Mouse (Mus musculus) stomach, postnatal 0 days (tissue): ENCODE measurements at regions not wholly inside any gene's neighbourhood (a gene's known extent, or its start where the extent isn't known, plus 50 kb on each side); places are given as distances from the start of the nearest gene placed in this dataset.

Source experiments
- ATAC-seq: fragments of 200-750 bp; cut with Nextera tagmentation; 2 replicates; pipeline ENCODE4 v1.8.0; 2017; ENCODE audit not compliant: low FRiP score, low TSS enrichment
- DNase-seq: peaks from one replicate; pipeline ENCODE4 v3.0.0-alpha.2; 2016; ENCODE audit warnings: low spot score
- H3K27ac ChIP-seq: fragments of 300-500 bp; sonication (generic); replicated peaks from 2 replicates; pipeline ENCODE4 v1.5.1; 2014; ENCODE audit warnings: mild to moderate bottlenecking, control low read depth
- H3K27me3 ChIP-seq: fragments of 300-500 bp; sonication (generic); 2 replicates; pipeline ENCODE4 v1.6.1; 2014; ENCODE audit warnings: low read length; ENCODE audit not compliant: control insufficient read depth, insufficient read depth
- H3K36me3 ChIP-seq: fragments of 300-500 bp; sonication (generic); 2 replicates; pipeline ENCODE4 v1.6.1; 2014; ENCODE audit warnings: low read length, mixed read lengths; ENCODE audit not compliant: control insufficient read depth, insufficient read depth
- H3K4me1 ChIP-seq: fragments of 300-500 bp; sonication (generic); replicated peaks from 2 replicates; pipeline ENCODE4 v1.6.1; 2014; ENCODE audit warnings: antibody characterized with exemption; ENCODE audit not compliant: control insufficient read depth, insufficient read depth
- H3K4me2 ChIP-seq: fragments of 300-500 bp; sonication (generic); replicated peaks from 2 replicates; pipeline ENCODE4 v1.6.1; 2014; ENCODE audit warnings: low read depth, mild to moderate bottlenecking, control low read depth, moderate library complexity
- H3K4me3 ChIP-seq: fragments of 300-500 bp; sonication (generic); 2 replicates; pipeline ENCODE4 v1.5.1; 2014; ENCODE audit warnings: low read depth, low read length, control low read depth
- H3K9ac ChIP-seq: fragments of 300-500 bp; sonication (generic); 2 replicates; pipeline ENCODE4 v1.6.1; 2014; ENCODE audit warnings: mild to moderate bottlenecking, low read length, control low read depth, mixed read lengths
- H3K9me3 ChIP-seq: fragments of 300-500 bp; sonication (generic); 2 replicates; pipeline ENCODE4 v1.6.1; 2016; ENCODE audit warnings: low read length; ENCODE audit not compliant: control insufficient read depth
- CTCF ChIP-seq: IDR thresholded peaks from 2 replicates; pipeline ENCODE4 v1.5.1; 2016; ENCODE audit warnings: antibody characterized with exemption, low read depth, mild to moderate bottlenecking, moderate library complexity
- EP300 ChIP-seq: optimal IDR thresholded peaks from 2 replicates; pipeline ENCODE3; 2016; ENCODE audit warnings: antibody characterized with exemption
- WGBS: fragments of 180-500 bp; shearing (Covaris S2); extraction: QIAGEN DNeasy Blood & Tissue Kit; methylation state at CpG from one replicate; pipeline ENCODE4 v1.1.7; 2014; 5-methylcytosine and 5-hydroxymethylcytosine counted together

DNA sequence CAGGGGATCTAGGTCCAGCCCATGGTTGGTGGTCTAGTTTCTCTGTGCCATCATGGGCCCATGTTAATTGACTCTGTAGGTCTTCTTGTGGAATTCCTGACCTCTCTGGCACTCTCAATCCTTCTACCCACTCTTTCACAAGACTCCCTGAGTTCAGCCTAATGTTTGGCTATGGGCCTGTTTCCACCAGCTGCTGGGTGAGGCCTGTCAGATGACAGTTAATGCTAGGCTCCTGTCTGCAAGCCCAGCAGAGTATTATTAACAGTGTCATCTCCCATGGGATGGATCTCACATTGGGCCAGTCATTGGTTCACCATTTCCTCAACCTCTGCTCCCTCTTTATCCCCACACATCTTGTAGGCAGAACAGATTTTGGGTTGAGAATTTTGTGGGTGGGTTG lies 271.5 kb upstream of the Gm21798 start:
- DNase-seq (no peak), ATAC-seq (no peak)
- H3K9ac ChIP-seq = no peak overlapping the region
- no peaks in the 10 kb centered on the region for H3K4me1 ChIP-seq
- H3K27me3 ChIP-seq = no peaks in the 10 kb centered on the region
- no peaks in the 10 kb centered on the region for H3K9me3 ChIP-seq
- H3K4me3 ChIP-seq = no peak overlapping the region
- no peak overlapping the region for H3K4me2 ChIP-seq
- H3K36me3 ChIP-seq = no peaks in the 10 kb centered on the region
- no peak overlapping the region for H3K27ac ChIP-seq
- no peak for TF ChIP-seq CTCF
- no peak for TF ChIP-seq EP300

DNA sequence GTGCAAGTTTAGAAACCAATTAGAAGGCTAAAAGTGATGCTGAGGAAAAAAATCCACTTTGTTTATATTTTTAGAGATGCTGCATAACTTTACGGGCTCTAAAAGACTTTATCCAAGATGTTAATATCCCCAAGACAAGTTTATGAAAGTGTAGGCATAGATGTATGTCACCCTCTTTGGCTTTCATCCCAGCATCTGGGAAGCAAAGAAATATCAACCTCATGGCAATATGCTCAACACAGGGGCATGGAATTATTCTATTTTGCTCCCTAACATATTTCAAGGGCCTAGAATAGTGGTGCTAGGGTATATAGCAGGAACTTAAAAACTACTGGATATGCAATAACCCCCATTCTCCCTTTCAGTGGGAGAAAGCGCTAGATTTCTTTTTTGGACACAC lies 260.0 kb upstream of the Gm21798 start:
- DNase-seq = no peak
- Histone ChIP-seq H3K27ac (no peak overlapping the region), H3K27me3 (no peaks in the 10 kb centered on the region), H3K4me1 (no peaks in the 10 kb centered on the region), H3K9ac (no peak overlapping the region), H3K4me3 (no peak overlapping the region), H3K36me3 (no peaks in the 10 kb centered on the region), H3K9me3 (no peaks in the 10 kb centered on the region), H3K4me2 (no peak overlapping the region)
- 70% methylated on average over 2 of the region's 2 CpGs for WGBS
- no peak for ATAC-seq
- TF ChIP-seq EP300 (no peak), CTCF (no peak)

- Histone ChIP-seq H3K36me3 (no peaks in the 10 kb centered on the region), H3K4me1 (no peaks in the 10 kb centered on the region), H3K9me3 (no peaks in the 10 kb centered on the region), H3K4me2 (no peak overlapping the region), H3K27ac (no peak overlapping the region), H3K9ac (no peak overlapping the region), H3K4me3 (no peak overlapping the region), H3K27me3 (no peaks in the 10 kb centered on the region)
- WGBS = 43% methylated on average over 1 of the region's 1 CpGs
- no peak for TF ChIP-seq CTCF
- ATAC-seq (no peak), DNase-seq (no peak)
Observed at GRCm38 (mm10) chr15:64558220-64558619, 259.3 kb upstream of the Gm21798 start.

DNA sequence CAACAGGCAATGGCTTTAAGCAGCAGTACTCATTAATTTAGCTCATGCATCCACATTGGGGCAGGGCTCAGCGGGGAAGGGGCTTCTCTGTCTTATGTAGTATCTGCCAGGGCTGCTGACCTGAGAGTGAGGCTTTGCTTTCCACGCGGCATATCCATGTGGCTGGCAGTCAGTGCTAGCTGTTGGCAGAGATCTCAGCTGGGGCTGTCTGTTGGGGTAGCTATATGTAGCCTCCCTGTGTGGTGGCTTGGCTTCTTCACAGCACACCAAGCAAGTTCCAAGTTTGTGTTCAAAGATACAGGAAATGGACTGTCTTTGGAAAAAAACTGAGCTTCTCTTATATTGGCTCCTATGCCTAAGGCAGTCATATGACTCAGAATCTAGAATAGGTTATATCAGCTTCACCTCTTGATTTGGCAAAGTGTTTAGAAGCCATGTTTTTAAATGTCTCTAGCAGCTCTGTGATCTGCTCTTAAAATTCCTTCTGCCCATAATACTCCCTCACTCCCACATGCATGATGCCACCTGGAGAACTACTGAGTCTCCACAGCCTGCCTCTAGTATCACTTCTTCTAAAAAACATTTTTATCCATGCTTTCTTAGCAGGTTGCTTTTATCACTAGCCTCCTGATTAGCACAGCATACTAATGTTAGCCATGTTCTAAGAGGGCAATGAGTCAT lies 254.9 kb upstream of the Gm21798 start:
- Histone ChIP-seq H3K36me3 (no peaks in the 10 kb centered on the region), H3K4me2 (no peak overlapping the region), H3K9me3 (no peaks in the 10 kb centered on the region), H3K4me3 (no peak overlapping the region), H3K4me1 (no peaks in the 10 kb centered on the region), H3K27me3 (no peaks in the 10 kb centered on the region), H3K9ac (no peak overlapping the region), H3K27ac (no peak overlapping the region)
- no peak for TF ChIP-seq EP300
- no peak for TF ChIP-seq CTCF
- ATAC-seq (no peak), DNase-seq (no peak)
- 58% methylated on average over 3 of the region's 3 CpGs for WGBS

DNA sequence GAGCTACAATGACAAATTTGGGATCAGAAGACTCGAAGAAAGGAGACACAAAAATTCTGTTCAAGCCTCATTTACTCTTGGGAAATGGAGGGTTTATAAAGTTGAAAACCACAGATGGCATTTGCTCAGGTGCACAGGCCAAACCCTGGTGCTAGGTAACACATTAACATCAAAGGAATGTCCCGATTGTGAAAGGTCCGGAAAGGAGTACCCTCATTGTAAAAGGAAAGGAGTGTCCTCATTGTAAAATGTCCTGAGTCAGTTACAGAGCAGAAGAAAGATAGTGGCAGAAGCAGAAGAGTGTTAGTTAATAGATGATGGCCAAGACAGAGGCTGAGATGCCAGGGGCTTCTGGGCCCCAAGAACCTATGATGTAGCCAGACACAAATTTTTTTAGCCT lies 252.8 kb upstream of the Gm21798 start:
- no peak overlapping the region for H3K4me2 ChIP-seq
- no peak for DNase-seq
- H3K27me3 ChIP-seq = no peaks in the 10 kb centered on the region
- H3K27ac ChIP-seq = no peak overlapping the region
- TF ChIP-seq EP300 (no peak), CTCF (no peak)
- no peaks in the 10 kb centered on the region for H3K4me1 ChIP-seq
- no peak for ATAC-seq
- no peak overlapping the region for H3K9ac ChIP-seq
- H3K9me3 ChIP-seq = no peaks in the 10 kb centered on the region
- no peak overlapping the region for H3K4me3 ChIP-seq
- H3K36me3 ChIP-seq = no peaks in the 10 kb centered on the region
- WGBS = 57% methylated on average over 3 of the region's 3 CpGs

- TF ChIP-seq CTCF = no peak
- no peak overlapping the region for H3K4me3 ChIP-seq
- H3K4me1 ChIP-seq = no peaks in the 10 kb centered on the region
- DNase-seq (no peak), ATAC-seq (no peak)
- H3K36me3 ChIP-seq = no peaks in the 10 kb centered on the region
- H3K27ac ChIP-seq = no peak overlapping the region
- no peaks in the 10 kb centered on the region for H3K27me3 ChIP-seq
- no peak overlapping the region for H3K9ac ChIP-seq
- H3K4me2 ChIP-seq = no peak overlapping the region
- H3K9me3 ChIP-seq = no peaks in the 10 kb centered on the region
- WGBS = 79% methylated on average over 1 of the region's 1 CpGs
Observed at GRCm38 (mm10) chr15:64576891-64577535, 240.5 kb upstream of the Gm21798 start.
